Comparison of ENCODE assay signal across 8 mouse cellular contexts in the genomic region with DNA sequence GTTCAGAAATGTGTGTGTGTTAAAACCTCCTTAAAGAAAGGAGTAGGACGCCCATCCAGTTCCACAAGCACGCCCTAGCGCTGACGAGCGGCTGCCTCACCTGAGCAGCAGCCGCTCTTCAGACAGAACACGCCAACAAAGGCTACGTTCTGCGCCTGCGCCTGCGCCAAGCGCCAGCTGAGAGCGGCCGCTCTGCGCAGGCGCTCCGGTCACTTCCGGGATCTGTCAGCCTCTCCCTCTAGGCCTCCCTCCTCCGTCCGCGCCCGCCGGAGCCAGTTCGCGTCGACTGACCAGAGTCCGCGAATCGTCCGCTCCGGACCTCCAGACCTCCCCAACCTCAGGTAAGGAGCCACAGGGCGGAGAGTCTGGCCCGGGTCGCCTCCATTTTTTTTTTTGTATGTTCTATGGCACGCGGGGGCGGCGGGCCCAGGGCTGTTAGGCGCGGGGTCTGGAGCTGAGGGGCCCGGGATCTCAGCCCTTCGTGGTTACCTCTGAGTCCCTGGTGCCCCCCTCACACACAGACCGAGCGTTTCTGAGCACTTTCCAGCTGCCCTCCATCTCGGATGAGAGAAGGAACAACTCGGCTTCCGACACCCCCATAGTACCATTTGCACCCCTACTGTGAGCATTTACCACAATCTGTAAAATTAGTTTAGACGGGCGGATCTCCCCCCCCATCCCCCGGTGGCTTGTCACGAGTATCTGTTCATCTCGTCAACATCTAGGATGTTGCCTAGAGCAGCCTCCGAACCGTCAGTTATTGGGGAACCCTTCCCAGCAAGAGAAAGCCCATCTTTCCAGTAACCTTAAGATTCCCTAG. TPM values are rescaled to one million over a fixed set of nuclear protein-coding genes. Genes with fewer than 3 reads are reported as not detected.
DNase-seq lines count a peak whose midpoint lies in the region; ATAC-seq and TF ChIP-seq lines count a peak whose summit lies in the region.

A gene (plus strand): TSS at position 199 of the 820 bp plus-strand sequence.
A gene (minus strand): TSS at position 399 of the 820 bp plus-strand sequence.

- ATAC-seq in hindbrain, postnatal 0 days = peak; percentile 97
- ATAC-seq in megakaryocyte, adult 5-6 weeks (ENCODE audit: poor library complexity, severe bottlenecking) = peak; percentile 95

- WGBS in hindbrain, postnatal 0 days = under 1% methylated on average over 53 of the region's 54 CpGs

- intact Hi-C loops in gastrocnemius, adult 2 months (cut with DNase I) = loop anchor here (10.0 kb wide), 1 partner anchor 151 kb away; a partner anchor contains a TSS
- intact Hi-C loops in left cerebral cortex, adult 2 months (cut with DNase I) = no loop called here

- H3K4me3 ChIP-seq in gastrocnemius, adult 2 months = peak within 1 kb of the TSS; percentile 96
- H3K4me3 ChIP-seq in hindbrain, postnatal 0 days (ENCODE audit: low read length) = peak within 1 kb of the TSS; percentile 88
- H3K4me3 ChIP-seq in left cerebral cortex, adult 2 months = peak within 1 kb of the TSS; percentile 84

- no peaks in the 10 kb centered on the region for H3K27me3 ChIP-seq in hindbrain, postnatal 0 days (ENCODE audit: insufficient read depth, low read length)

- peak within 1 kb of the TSS; percentile 92 for H3K4me2 ChIP-seq in hindbrain, postnatal 0 days (ENCODE audit: low read depth, low read length)

- no peaks in the 10 kb centered on the region for H3K36me3 ChIP-seq in hindbrain, postnatal 0 days (ENCODE audit: insufficient read depth, low read length)

- peak; percentile 88 for DNase-seq in WW6 (ENCODE audit: low read depth, low spot score)
- peak; percentile 83 to 91 for DNase-seq in cerebellum, postnatal 4 days (ENCODE audit: low spot score in 2 of 2)
- DNase-seq in gastrocnemius, adult 2 months = peak; percentile 97
- peak; percentile 98 for DNase-seq in hindbrain, postnatal 0 days (ENCODE audit: low spot score)
- DNase-seq in left cerebral cortex, adult 2 months (ENCODE audit: extremely low spot score in 1 of 2, low spot score in 2 of 2) = peak; percentile 90
- DNase-seq in right cerebral cortex, adult 2 months (ENCODE audit: low spot score in 2 of 2) = peak; percentile 89 to 90
- DNase-seq in urinary bladder, postnatal 14 days (ENCODE audit: low spot score) = peak; percentile 96

- peak within 1 kb of the TSS; percentile 92 for H3K27ac ChIP-seq in gastrocnemius, adult 2 months
- peak within 1 kb of the TSS; percentile 80 for H3K27ac ChIP-seq in hindbrain, postnatal 0 days
- peak within 1 kb of the TSS; percentile 91 for H3K27ac ChIP-seq in left cerebral cortex, adult 2 months

- H3K9me3 ChIP-seq in hindbrain, postnatal 0 days (ENCODE audit: low read length) = no peaks in the 10 kb centered on the region

- TF ChIP-seq CTCF in gastrocnemius, adult 2 months (IDR thresholded peaks at IDR 0.05) = no peak
- TF ChIP-seq CTCF in hindbrain, postnatal 0 days (IDR thresholded peaks at IDR 0.05; ENCODE audit: low read depth) = 0 out of 2 replicates have a peak, but pooled peaks have one; percentile 9
- no peak; the same call in 1 of the 2 replicates for TF ChIP-seq CTCF in left cerebral cortex, adult 2 months (IDR thresholded peaks at IDR 0.05)

- peaks cover 4% of the 10 kb centered on the region; the same call in 1 of the 2 replicates for H3K4me1 ChIP-seq in hindbrain, postnatal 0 days (ENCODE audit: insufficient read depth, low read length)

- H3K9ac ChIP-seq in hindbrain, postnatal 0 days (replicated peaks; ENCODE audit: low read length) = peak within 1 kb of the TSS; percentile 95

RNA-seq across cellular contexts. Expression of the first gene that starts in this region (rescaled TPM):
- total RNA-seq in gastrocnemius, adult 2 months (2021) = 10 to 100 TPM; 23.8 to 30.3 TPM
- 157 and 163 TPM in 2 replicates for total RNA-seq in hindbrain, postnatal 0 days (2014; rRNA removed)
- polyA plus RNA-seq in hindbrain, postnatal 0 days (2015; fragmentation: Nextera tagmentation; extraction: Ambion mirVana) = 220 and 221 TPM in 2 replicates
- total RNA-seq in left cerebral cortex, adult 2 months (2021) = 100 to 1,000 TPM; 192 to 199 TPM
- total RNA-seq in megakaryocyte, adult 5-6 weeks (2015) = 98.2 and 102 TPM in 2 replicates
- total RNA-seq in megakaryocyte, adult 5-6 weeks (2017) = 65.2 and 77.0 TPM in 2 replicates

RNA-seq across cellular contexts. Expression of the second gene that starts in this region (rescaled TPM):
- total RNA-seq in gastrocnemius, adult 2 months (2021) = not detected
- not detected in 2 replicates for total RNA-seq in hindbrain, postnatal 0 days (2014; rRNA removed)
- 0.09 TPM in 1 of 2 replicates, not detected in the other for polyA plus RNA-seq in hindbrain, postnatal 0 days (2015; fragmentation: Nextera tagmentation; extraction: Ambion mirVana)
- total RNA-seq in left cerebral cortex, adult 2 months (2021) = not detected
- total RNA-seq in megakaryocyte, adult 5-6 weeks (2015) = not detected in 2 replicates
- not detected in 2 replicates for total RNA-seq in megakaryocyte, adult 5-6 weeks (2017)

Comparison
In these comparisons a context has a peak if more than half of its experiments do, and no peak if none do; other contexts are left out.
1. Peak in every context shown above with its lines: DNase-seq, ATAC-seq, H3K4me3 ChIP-seq and H3K27ac ChIP-seq.